Mouse (Mus musculus) forebrain, postnatal 0 days (tissue): Measurements from ENCODE around the gene Tff3. TPM values are rescaled to one million over a fixed set of nuclear protein-coding genes. Genes with fewer than 3 reads are reported as not detected.

Source experiments
- ATAC-seq: fragments of 200-750 bp; cut with Nextera tagmentation; 2 replicates; pipeline ENCODE4 v1.8.0; 2017; ENCODE audit warnings: mild to moderate bottlenecking, moderate library complexity
- DNase-seq: peaks from one replicate; pipeline ENCODE4 v3.0.0-alpha.2; 2015
- H3K27ac ChIP-seq: fragments of 300-500 bp; sonication (generic); 2 replicates; pipeline ENCODE4 v1.5.1; 2014; ENCODE audit warnings: low read depth, mild to moderate bottlenecking, antibody characterized with exemption, low read length, moderate library complexity, mixed read lengths
- H3K27me3 ChIP-seq: fragments of 300-500 bp; sonication (generic); 2 replicates; pipeline ENCODE4 v1.6.1; 2014; ENCODE audit warnings: mild to moderate bottlenecking, low read length, mixed read lengths; ENCODE audit not compliant: insufficient read depth
- H3K36me3 ChIP-seq: fragments of 300-500 bp; sonication (generic); 2 replicates; pipeline ENCODE4 v1.6.1; 2014; ENCODE audit warnings: mild to moderate bottlenecking, moderate library complexity; ENCODE audit not compliant: insufficient read depth
- H3K4me1 ChIP-seq: fragments of 300-500 bp; sonication (generic); 2 replicates; pipeline ENCODE4 v1.6.1; 2014; ENCODE audit warnings: antibody characterized with exemption; ENCODE audit not compliant: insufficient read depth
- H3K4me2 ChIP-seq: fragments of 300-500 bp; sonication (generic); 2 replicates; pipeline ENCODE4 v1.6.1; 2014; ENCODE audit warnings: low read depth, mild to moderate bottlenecking, moderate library complexity
- H3K4me3 ChIP-seq: fragments of 300-500 bp; sonication (generic); 2 replicates; pipeline ENCODE4 v1.5.1; 2014; ENCODE audit warnings: low read depth, low read length, mixed read lengths
- H3K9ac ChIP-seq: fragments of 300-500 bp; sonication (generic); 2 replicates; pipeline ENCODE4 v1.6.1; 2014; ENCODE audit warnings: mild to moderate bottlenecking
- H3K9me3 ChIP-seq: fragments of 300-500 bp; sonication (generic); 2 replicates; pipeline ENCODE4 v1.6.1; 2016; ENCODE audit warnings: low read length
- CTCF ChIP-seq: sonication (generic); IDR thresholded peaks from 2 replicates; pipeline ENCODE4 v1.5.1; 2016; ENCODE audit warnings: antibody characterized with exemption, control low read depth, low read depth
- WGBS: fragments of 180-500 bp; shearing (Covaris S2); extraction: QIAGEN DNeasy Blood & Tissue Kit; methylation state at CpG from one replicate; pipeline ENCODE4 v1.1.7; 2014; 5-methylcytosine and 5-hydroxymethylcytosine counted together
- polyA plus RNA-seq: library from polyadenylated mRNA; unstranded; fragments of >200 nt; fragmentation: Nextera tagmentation; extraction: Ambion mirVana; gene quantifications from 2 replicates; pipeline ENCODE4 v1.2.1, GENCODE M21; 2015
- total RNA-seq: library from RNA; depleted of rRNA; stranded (reverse); fragments of >200 nt; gene quantifications from 2 replicates; pipeline ENCODE4 v1.2.3, GENCODE M21; 2014

The Tff3 gene
- total and polyA plus RNA-seq, 2 experiments from 2014 or later = 0.35 TPM; not detected in 1

DNA sequence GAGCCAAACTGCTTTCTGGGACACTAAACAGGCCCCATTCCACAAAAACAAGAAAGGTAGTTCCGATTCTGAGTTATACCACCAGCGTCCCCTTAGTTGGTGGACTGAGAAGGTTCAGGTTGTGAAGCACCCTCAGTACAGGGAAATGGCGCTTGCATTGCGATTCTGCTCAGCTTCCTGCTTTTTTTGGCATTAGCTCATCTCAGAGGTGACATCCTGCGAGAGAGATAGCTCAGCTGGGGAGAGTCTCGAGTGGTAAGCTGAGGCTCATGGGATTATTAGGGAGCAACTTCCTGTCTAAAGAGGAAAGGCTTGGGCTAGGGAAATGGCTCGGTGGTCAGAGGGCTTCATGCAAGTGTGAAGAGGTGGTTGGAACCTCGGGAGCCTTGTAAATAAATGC lies 39.6 kb downstream of the Tff3 start:
- no peak for ATAC-seq
- peaks cover 17% of the 10 kb centered on the region for H3K4me1 ChIP-seq

DNA sequence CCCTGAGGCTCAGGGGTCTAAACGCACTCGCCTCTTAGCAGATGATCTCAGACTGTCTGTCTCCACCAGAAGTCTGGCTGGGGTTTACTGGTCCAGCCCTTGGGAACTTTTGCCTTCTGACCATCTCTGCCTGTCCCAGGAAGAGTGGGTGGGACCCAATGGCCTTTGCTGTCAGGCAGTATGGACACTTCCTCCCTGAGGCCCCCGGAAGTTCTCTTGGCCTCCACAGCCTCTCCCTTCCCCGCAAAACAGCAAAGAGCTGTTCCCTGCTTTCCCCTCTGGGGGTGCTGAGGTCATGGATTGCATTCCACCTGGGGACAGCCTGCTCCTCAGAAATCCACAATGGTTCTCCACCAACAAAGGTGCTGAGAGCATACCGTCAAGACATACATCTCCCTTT lies 40.7 kb downstream of the Tff3 start:
- Histone ChIP-seq H3K4me2 (no peak overlapping the region), H3K27me3 (no peaks in the 10 kb centered on the region), H3K9me3 (no peaks in the 10 kb centered on the region), H3K4me1 (peaks cover 17% of the 10 kb centered on the region), H3K36me3 (peaks cover 4% of the 10 kb centered on the region; the same call in 1 of the 2 replicates), H3K9ac (no peak overlapping the region), H3K27ac (no peak overlapping the region), H3K4me3 (no peak overlapping the region)
- no peak for TF ChIP-seq CTCF
- no peak for ATAC-seq
- no peak for DNase-seq
- WGBS = 60% methylated on average over 5 of the region's 5 CpGs

More for the DNA sequence above, 39.6 kb downstream of the Tff3 start:
- H3K27me3 ChIP-seq = no peaks in the 10 kb centered on the region
- 71% methylated on average over 8 of the region's 8 CpGs for WGBS
- H3K27ac ChIP-seq = no peak overlapping the region
- no peak overlapping the region for H3K4me2 ChIP-seq
- no peak for DNase-seq
- no peak for TF ChIP-seq CTCF
- H3K4me3 ChIP-seq = no peak overlapping the region
- H3K36me3 ChIP-seq = peaks cover 4% of the 10 kb centered on the region; the same call in 1 of the 2 replicates
- H3K9me3 ChIP-seq = no peaks in the 10 kb centered on the region
- H3K9ac ChIP-seq = no peak overlapping the region

GRCm38 (mm10) chr17:31086196-31086595 lies 43.2 kb downstream of the Tff3 start:
- H3K27ac ChIP-seq = no peak overlapping the region
- DNase-seq (no peak), ATAC-seq (peak; percentile 51; the same call in 1 of the 2 replicates)
- peaks cover 15% of the 10 kb centered on the region for H3K4me1 ChIP-seq
- no peaks in the 10 kb centered on the region for H3K36me3 ChIP-seq
- no peaks in the 10 kb centered on the region for H3K27me3 ChIP-seq
- no peak overlapping the region for H3K4me2 ChIP-seq
- no peak for TF ChIP-seq CTCF
- 79% methylated on average over 7 of the region's 7 CpGs for WGBS
- no peak overlapping the region for H3K4me3 ChIP-seq
- H3K9ac ChIP-seq = no peak overlapping the region
- no peaks in the 10 kb centered on the region for H3K9me3 ChIP-seq

DNA sequence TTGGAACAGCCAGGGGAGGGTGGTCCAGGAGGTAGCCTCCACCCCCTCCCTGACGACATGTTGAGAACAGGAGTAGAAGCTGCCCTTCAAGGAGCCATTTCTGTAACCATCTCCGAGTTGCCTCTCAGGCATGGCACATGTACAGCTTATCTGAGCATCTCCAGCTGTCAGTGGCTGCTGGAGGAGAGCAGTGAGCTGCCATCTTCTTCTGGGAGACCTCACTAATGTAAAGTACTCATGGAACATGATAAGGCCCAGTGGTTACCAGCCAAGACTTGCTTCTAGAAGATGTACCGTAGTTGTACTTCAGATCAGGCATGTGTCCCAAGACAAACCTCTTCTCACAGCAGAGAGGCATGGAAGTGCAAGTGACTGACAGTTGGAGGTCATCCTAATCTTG lies 43.9 kb downstream of the Tff3 start:
- ATAC-seq = no peak
- no peak for DNase-seq
- WGBS = 90% methylated on average over 3 of the region's 3 CpGs
- Histone ChIP-seq H3K4me3 (no peak overlapping the region), H3K36me3 (no peaks in the 10 kb centered on the region), H3K9me3 (no peaks in the 10 kb centered on the region), H3K27ac (no peak overlapping the region), H3K27me3 (no peaks in the 10 kb centered on the region), H3K9ac (no peak overlapping the region), H3K4me2 (no peak overlapping the region), H3K4me1 (peaks cover 9% of the 10 kb centered on the region)
- no peak for TF ChIP-seq CTCF

GRCm38 (mm10) chr17:31082296-31083078 lies 47.0 kb downstream of the Tff3 start:
- Histone ChIP-seq H3K27me3 (no peaks in the 10 kb centered on the region), H3K9me3 (no peaks in the 10 kb centered on the region), H3K36me3 (no peaks in the 10 kb centered on the region), H3K27ac (no peak overlapping the region), H3K4me1 (no peaks in the 10 kb centered on the region), H3K4me3 (no peak overlapping the region), H3K9ac (no peak overlapping the region), H3K4me2 (no peak overlapping the region)
- DNase-seq (no peak), ATAC-seq (no peak)
- TF ChIP-seq CTCF = no peak
- WGBS = 94% methylated on average over 4 of the region's 4 CpGs

GRCm38 (mm10) chr17:31079078-31079840 lies 50.2 kb downstream of the Tff3 start:
- 60% methylated on average over 12 of the region's 12 CpGs for WGBS

DNA sequence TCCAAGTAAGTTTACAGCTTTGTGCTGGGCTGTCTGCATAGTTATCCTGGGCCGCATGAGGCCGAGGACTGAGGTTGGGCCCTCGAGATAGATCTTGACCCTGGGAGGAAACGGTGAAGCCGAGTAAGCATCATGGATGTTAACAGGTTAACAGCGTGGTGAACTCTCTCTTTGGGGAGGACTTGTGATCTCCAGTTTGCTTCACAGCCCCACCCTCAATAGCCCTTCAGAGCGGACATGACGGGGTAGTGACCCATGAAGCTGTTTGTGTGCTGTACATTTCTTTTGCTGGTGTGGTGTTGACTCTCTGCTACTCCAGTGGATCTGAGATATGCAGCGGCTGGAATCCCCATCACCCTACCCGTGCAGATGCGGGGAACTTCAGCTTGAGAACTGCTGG lies 50.9 kb downstream of the Tff3 start:
- no peaks in the 10 kb centered on the region for H3K36me3 ChIP-seq
- DNase-seq = no peak
- no peaks in the 10 kb centered on the region for H3K27me3 ChIP-seq
- H3K4me3 ChIP-seq = no peak overlapping the region
- ATAC-seq = no peak
- H3K27ac ChIP-seq = no peak overlapping the region
- H3K4me2 ChIP-seq = no peak overlapping the region
- TF ChIP-seq CTCF = no peak
- no peaks in the 10 kb centered on the region for H3K9me3 ChIP-seq
- no peak overlapping the region for H3K9ac ChIP-seq
- 89% methylated on average over 11 of the region's 11 CpGs for WGBS
- H3K4me1 ChIP-seq = peaks cover 7% of the 10 kb centered on the region

More at GRCm38 (mm10) chr17:31079078-31079840, 50.2 kb downstream of the Tff3 start:
- no peak overlapping the region for H3K9ac ChIP-seq
- no peaks in the 10 kb centered on the region for H3K27me3 ChIP-seq
- TF ChIP-seq CTCF = no peak
- ATAC-seq (no peak), DNase-seq (no peak)
- no peak overlapping the region for H3K27ac ChIP-seq
- no peaks in the 10 kb centered on the region for H3K36me3 ChIP-seq
- H3K4me2 ChIP-seq = no peak overlapping the region
- H3K4me3 ChIP-seq = no peak overlapping the region
- H3K9me3 ChIP-seq = no peaks in the 10 kb centered on the region
- H3K4me1 ChIP-seq = peaks cover 1% of the 10 kb centered on the region
